Mouse (Mus musculus) liver, embryonic 14.5 days (tissue): ENCODE measurements at regions not wholly inside any gene's neighbourhood (a gene's known extent, or its start where the extent isn't known, plus 50 kb on each side); places are given as distances from the start of the nearest gene placed in this dataset.

Experiments used
- CTCF ChIP-seq: IDR thresholded peaks from 2 replicates; pipeline ENCODE4 v1.5.1; 2016; ENCODE audit warnings: antibody characterized with exemption, low read depth, control low read depth
- EP300 ChIP-seq: IDR thresholded peaks from 2 replicates; pipeline ENCODE4 v1.6.1; 2016; ENCODE audit warnings: antibody characterized with exemption, low read depth

DNA sequence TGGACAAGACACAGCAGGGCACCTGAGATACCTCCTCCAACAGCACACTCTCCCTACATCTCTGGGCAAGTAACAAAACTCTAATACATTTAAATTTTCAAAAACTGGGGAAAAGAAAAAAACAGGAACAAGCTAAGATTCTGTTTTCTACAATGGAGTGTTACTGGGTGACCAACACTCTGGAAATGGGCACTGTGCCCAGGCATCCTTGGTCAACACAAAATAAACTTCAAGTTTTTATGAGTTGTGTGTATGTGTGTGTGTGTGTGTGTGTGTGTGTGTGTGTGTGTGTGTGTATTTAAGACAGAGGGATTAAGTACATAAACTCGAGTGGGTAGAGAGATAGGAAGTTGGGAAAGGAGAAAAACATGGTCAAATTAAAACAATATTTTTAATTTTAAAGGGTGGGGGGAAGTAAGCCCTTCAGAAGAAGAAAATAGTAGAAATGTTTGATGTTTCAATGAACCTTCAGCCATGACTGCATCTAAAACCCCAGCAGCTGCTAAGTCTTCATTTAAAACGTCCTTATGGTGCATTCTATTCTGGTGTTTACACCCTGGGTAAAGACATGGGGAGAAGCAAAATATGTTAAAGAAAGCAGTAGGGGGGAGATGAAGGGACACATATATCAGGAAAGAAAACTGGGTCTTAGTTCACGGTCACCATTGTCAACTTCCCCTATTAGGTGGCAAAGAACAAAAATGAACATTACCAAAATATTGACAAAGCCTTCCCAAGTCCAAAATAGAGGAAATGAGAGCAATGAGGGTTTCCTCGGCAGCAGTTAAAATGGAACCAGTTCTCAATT lies 681.8 kb downstream of the Pdcd6ip start:
- TF ChIP-seq CTCF (no peak), EP300 (no peak)
